In genomic region chr11:97438868-97439267, GRCm38 (mm10) we compare ENCODE assay signal across 8 mouse cellular contexts. TPM values are rescaled to one million over a fixed set of nuclear protein-coding genes. Genes with fewer than 3 reads are reported as not detected.
DNase-seq lines count a peak whose midpoint lies in the region; ATAC-seq and TF ChIP-seq lines count a peak whose summit lies in the region.

No protein-coding gene starts in this region.

- H3K27ac ChIP-seq in spleen, adult 2 months (ENCODE audit: insufficient read depth, low read length), result peak overlapping the region; percentile 69
- 0 out of 2 replicates have a peak overlapping the region, but pooled peaks have one; percentile 2 for H3K27ac ChIP-seq in limb, embryonic 11.5 days (replicated peaks; ENCODE audit: low read depth, low read length)
- H3K27ac ChIP-seq in stomach, embryonic 15.5 days, result peak overlapping the region; percentile 90

- H3K4me2 ChIP-seq in limb, embryonic 11.5 days (ENCODE audit: low read depth, severe bottlenecking), result no peak overlapping the region
- H3K4me2 ChIP-seq in stomach, embryonic 15.5 days, result no peak overlapping the region

- H3K4me3 ChIP-seq in spleen, adult 2 months (ENCODE audit: extremely low read depth, insufficient read depth, insufficient read length), result no peak overlapping the region
- no peak overlapping the region for H3K4me3 ChIP-seq in limb, embryonic 11.5 days (ENCODE audit: low read depth, low read length)
- H3K4me3 ChIP-seq in stomach, embryonic 15.5 days (replicated peaks), result no peak overlapping the region

- no peak for TF ChIP-seq POLR2A in spleen, adult 2 months (IDR thresholded peaks at IDR 0.05; ENCODE audit: low read depth, low read length)

- H3K27me3 ChIP-seq in spleen, adult 2 months (ENCODE audit: control insufficient read depth, insufficient read depth, low read length), result peaks cover 9% of the 10 kb centered on the region
- H3K27me3 ChIP-seq in limb, embryonic 11.5 days (ENCODE audit: control insufficient read depth, insufficient read depth, low read length), result peaks cover 7% of the 10 kb centered on the region; the same call in 1 of the 2 replicates
- no peaks in the 10 kb centered on the region for H3K27me3 ChIP-seq in stomach, embryonic 15.5 days (replicated peaks)

- intact Hi-C loops in heart, postnatal 14 days (cut with DNase I), result no loop called here

- no peaks in the 10 kb centered on the region for H3K36me3 ChIP-seq in spleen, adult 2 months (ENCODE audit: control insufficient read depth, insufficient read depth, low read length)
- H3K36me3 ChIP-seq in limb, embryonic 11.5 days (ENCODE audit: control insufficient read depth, insufficient read depth, low read length), result peaks cover under 1% of the 10 kb centered on the region; the same call in 1 of the 2 replicates
- no peaks in the 10 kb centered on the region for H3K36me3 ChIP-seq in stomach, embryonic 15.5 days

- TF ChIP-seq CTCF in spleen, adult 2 months (IDR thresholded peaks at IDR 0.05; ENCODE audit: extremely low read depth, insufficient read depth, insufficient read length, insufficient replicate concordance), result no peak

- ATAC-seq in limb, embryonic 11.5 days (ENCODE audit: insufficient number of reproducible peaks, low FRiP score, low TSS enrichment, low read depth), result no peak
- ATAC-seq in stomach, embryonic 15.5 days (ENCODE audit: insufficient read depth, low FRiP score, low read depth), result no peak
- ATAC-seq in megakaryocyte-erythroid progenitor cell, adult 5-6 weeks (replicated peaks; ENCODE audit: low FRiP score, low TSS enrichment, poor library complexity, severe bottlenecking), result no peak

- H3K9ac ChIP-seq in limb, embryonic 11.5 days (ENCODE audit: low read length), result no peak overlapping the region; the same call in 1 of the 2 replicates
- H3K9ac ChIP-seq in stomach, embryonic 15.5 days, result no peak overlapping the region

- WGBS in spleen, adult 2 months, result 33% methylated on average over 9 of the region's 9 CpGs
- 43% methylated on average over 9 of the region's 9 CpGs for WGBS in limb, embryonic 11.5 days
- WGBS in stomach, embryonic 15.5 days, result 37% methylated on average over 9 of the region's 9 CpGs

- DNase-seq in spleen, adult 2 months (ENCODE audit: low read depth in 1 of 2, low spot score in 2 of 2), result no peak
- DNase-seq in spleen, adult 12 weeks (ENCODE audit: low spot score), result no peak
- DNase-seq in heart, postnatal 14 days, result peak; percentile 58
- DNase-seq in limb, embryonic 11.5 days (ENCODE audit: low spot score), result no peak
- no peak for DNase-seq in natural killer cell, adult 2 months (ENCODE audit: low spot score in 2 of 2)
- no peak for DNase-seq in spleen, postnatal 14 days (ENCODE audit: low spot score in 2 of 2)

- H3K9me3 ChIP-seq in limb, embryonic 11.5 days (ENCODE audit: control insufficient read depth, low read length), result no peaks in the 10 kb centered on the region
- no peaks in the 10 kb centered on the region for H3K9me3 ChIP-seq in stomach, embryonic 15.5 days

- H3K4me1 ChIP-seq in spleen, adult 2 months (ENCODE audit: control insufficient read depth, insufficient read depth, insufficient read length), result peaks cover 12% of the 10 kb centered on the region
- peaks cover 65% of the 10 kb centered on the region for H3K4me1 ChIP-seq in limb, embryonic 11.5 days (ENCODE audit: control insufficient read depth, insufficient read depth, low read length)
- peaks cover 78% of the 10 kb centered on the region for H3K4me1 ChIP-seq in stomach, embryonic 15.5 days

RNA-seq across cellular contexts. Expression of gene Arhgap23, which starts 23.5 kb away (rescaled TPM):
- 39.7 and 50.2 TPM in 2 replicates for polyA plus RNA-seq in spleen, adult 2 months (2012; rRNA removed)
- total RNA-seq in heart, postnatal 14 days (2021), result 10 to 100 TPM; 24.8 to 25.1 TPM
- polyA plus RNA-seq in limb, embryonic 11.5 days (2014; fragmentation: Nextera tagmentation; extraction: Ambion mirVana), result 3.8 and 4.2 TPM in 2 replicates
- polyA plus RNA-seq in stomach, embryonic 15.5 days (2015; fragmentation: Nextera tagmentation; extraction: Ambion mirVana), result 6.1 and 6.2 TPM in 2 replicates
- 18.4 and 22.3 TPM in 2 replicates for total RNA-seq in megakaryocyte-erythroid progenitor cell, adult 5-6 weeks (2014; fragmentation: Nextera tagmentation)
- total RNA-seq in megakaryocyte-erythroid progenitor cell, adult 5-6 weeks (2017), result 3.9 and 14.5 TPM in 2 replicates

Comparison
In these comparisons a context has a peak if more than half of its experiments do, and no peak if none do; other contexts are left out.
1. DNase-seq: peak in heart, postnatal 14 days (2 of 2); none in spleen, adult 2 months (0 of 2), spleen, adult 12 weeks (single experiment), limb, embryonic 11.5 days (single experiment), natural killer cell, adult 2 months (0 of 2) and spleen, postnatal 14 days (0 of 2).
2. H3K27ac ChIP-seq: peak in every context shown above with its lines; median percentile 90 in stomach, embryonic 15.5 days; 69 in spleen, adult 2 months; 2 in limb, embryonic 11.5 days.